Mouse (Mus musculus): Measurements from ENCODE around the gene Gm21103. TPM values are rescaled to one million over a fixed set of nuclear protein-coding genes. Genes with fewer than 3 reads are reported as not detected.
"Not testable (repeated sequence)": the region's sequence is repeated elsewhere in the genome, so short reads cannot be mapped to it uniquely, and the experiment has no call there.

The Gm21103 gene
- polyA plus RNA-seq (2014; fragmentation: Nextera tagmentation; extraction: Ambion mirVana), result not detected in 2 replicates

- not testable (repeated sequence) for H3K27ac ChIP-seq (ENCODE audit: low read length); H3K36me3 ChIP-seq (ENCODE audit: control insufficient read depth, insufficient read depth, low read length); H3K27me3 ChIP-seq (ENCODE audit: control insufficient read depth, insufficient read depth, low read length); H3K4me1 ChIP-seq (ENCODE audit: control insufficient read depth, insufficient read depth, low read length); ATAC-seq (ENCODE audit: insufficient number of reproducible peaks, insufficient read depth, low FRiP score, low read depth); H3K9me3 ChIP-seq (ENCODE audit: control insufficient read depth, low read depth, low read length); H3K9ac ChIP-seq (replicated peaks; ENCODE audit: low read depth, low read length); H3K4me3 ChIP-seq (ENCODE audit: low read depth, low read length); H3K4me2 ChIP-seq (replicated peaks; ENCODE audit: low read depth, low read length)
- 78% methylated on average over 2 of the region's 2 CpGs for WGBS
These were observed at the start of gene Gm21103 for GRCm38 (mm10) chr14:6304743-6305142. Gm21103 (minus strand) TSS chr14:6304843.

- ATAC-seq (ENCODE audit: insufficient number of reproducible peaks, insufficient read depth, low FRiP score, low read depth); H3K9ac ChIP-seq (replicated peaks; ENCODE audit: low read depth, low read length); H3K4me1 ChIP-seq (ENCODE audit: control insufficient read depth, insufficient read depth, low read length); H3K27me3 ChIP-seq (ENCODE audit: control insufficient read depth, insufficient read depth, low read length); H3K36me3 ChIP-seq (ENCODE audit: control insufficient read depth, insufficient read depth, low read length); H3K4me2 ChIP-seq (replicated peaks; ENCODE audit: low read depth, low read length); H3K4me3 ChIP-seq (ENCODE audit: low read depth, low read length); H3K27ac ChIP-seq (ENCODE audit: low read length); H3K9me3 ChIP-seq (ENCODE audit: control insufficient read depth, low read depth, low read length): not testable (repeated sequence)
- WGBS, result no CpG with 5 or more reads among the region's 10 CpGs
These were observed 38.9 kb upstream of the Gm21103 start, which contains the start of gene Gm3618 for GRCm38 (mm10) chr14:6343578-6343977. Gm3618 (minus strand) TSS chr14:6343678.

- 5% methylated on average over 38 of the region's 57 CpGs for WGBS
- H3K4me3 ChIP-seq (ENCODE audit: low read depth, low read length), result peak within 1 kb of the TSS; percentile 35
- not testable (repeated sequence) for ATAC-seq (ENCODE audit: insufficient number of reproducible peaks, insufficient read depth, low FRiP score, low read depth); H3K27me3 ChIP-seq (ENCODE audit: control insufficient read depth, insufficient read depth, low read length); H3K27ac ChIP-seq (ENCODE audit: low read length); H3K36me3 ChIP-seq (ENCODE audit: control insufficient read depth, insufficient read depth, low read length); H3K4me1 ChIP-seq (ENCODE audit: control insufficient read depth, insufficient read depth, low read length); H3K9me3 ChIP-seq (ENCODE audit: control insufficient read depth, low read depth, low read length)
- H3K9ac ChIP-seq (replicated peaks; ENCODE audit: low read depth, low read length), result 0 out of 2 replicates have a peak within 1 kb of the TSS, but pooled peaks have one; percentile 25
- peak within 1 kb of the TSS; percentile 53 for H3K4me2 ChIP-seq (replicated peaks; ENCODE audit: low read depth, low read length)
These were observed 17.5 kb downstream of the Gm21103 start, which contains the start of gene Gm3411 for GRCm38 (mm10) chr14:6286931-6287715. Gm3411 (minus strand) TSS chr14:6287250.

Other genes starting within 250 kb of the Gm21103 start
- gene Gm6337, start 246.6 kb downstream of the Gm21103 start, polyA plus RNA-seq (2014; fragmentation: Nextera tagmentation; extraction: Ambion mirVana), result not detected in 2 replicates
- gene Gm8206, start 210.9 kb downstream of the Gm21103 start, polyA plus RNA-seq (2014; fragmentation: Nextera tagmentation; extraction: Ambion mirVana), result 1.6 and 2.6 TPM in 2 replicates
- 3.8 and 4.4 TPM in 2 replicates for gene Gm3468, start 196.2 kb downstream of the Gm21103 start, polyA plus RNA-seq (2014; fragmentation: Nextera tagmentation; extraction: Ambion mirVana)
- gene Gm3476, start 179.0 kb downstream of the Gm21103 start, polyA plus RNA-seq (2014; fragmentation: Nextera tagmentation; extraction: Ambion mirVana), result not detected in 2 replicates
- not detected in 2 replicates for gene Gm21560, start 85.6 kb downstream of the Gm21103 start, polyA plus RNA-seq (2014; fragmentation: Nextera tagmentation; extraction: Ambion mirVana)
- 1.1 and 1.6 TPM in 2 replicates for gene Gm3411, start 17.6 kb downstream of the Gm21103 start, polyA plus RNA-seq (2014; fragmentation: Nextera tagmentation; extraction: Ambion mirVana)
- not detected in 2 replicates for gene Gm3618, start 38.8 kb upstream of the Gm21103 start, polyA plus RNA-seq (2014; fragmentation: Nextera tagmentation; extraction: Ambion mirVana)
- not detected in 2 replicates for gene Gm16440, start 85.5 kb upstream of the Gm21103 start, polyA plus RNA-seq (2014; fragmentation: Nextera tagmentation; extraction: Ambion mirVana)
- gene Gm3591, start 107.6 kb upstream of the Gm21103 start, polyA plus RNA-seq (2014; fragmentation: Nextera tagmentation; extraction: Ambion mirVana), result 1.8 and 2.4 TPM in 2 replicates
- gene Gm3594, start 139.8 kb upstream of the Gm21103 start, polyA plus RNA-seq (2014; fragmentation: Nextera tagmentation; extraction: Ambion mirVana), result not detected in 2 replicates
- gene Gm8356, start 232.4 kb upstream of the Gm21103 start, polyA plus RNA-seq (2014; fragmentation: Nextera tagmentation; extraction: Ambion mirVana), result not detected in 2 replicates

Data from stomach, embryonic 14.5 days (tissue).